Mouse (Mus musculus): ENCODE results near the gene Ncln.

DNA sequence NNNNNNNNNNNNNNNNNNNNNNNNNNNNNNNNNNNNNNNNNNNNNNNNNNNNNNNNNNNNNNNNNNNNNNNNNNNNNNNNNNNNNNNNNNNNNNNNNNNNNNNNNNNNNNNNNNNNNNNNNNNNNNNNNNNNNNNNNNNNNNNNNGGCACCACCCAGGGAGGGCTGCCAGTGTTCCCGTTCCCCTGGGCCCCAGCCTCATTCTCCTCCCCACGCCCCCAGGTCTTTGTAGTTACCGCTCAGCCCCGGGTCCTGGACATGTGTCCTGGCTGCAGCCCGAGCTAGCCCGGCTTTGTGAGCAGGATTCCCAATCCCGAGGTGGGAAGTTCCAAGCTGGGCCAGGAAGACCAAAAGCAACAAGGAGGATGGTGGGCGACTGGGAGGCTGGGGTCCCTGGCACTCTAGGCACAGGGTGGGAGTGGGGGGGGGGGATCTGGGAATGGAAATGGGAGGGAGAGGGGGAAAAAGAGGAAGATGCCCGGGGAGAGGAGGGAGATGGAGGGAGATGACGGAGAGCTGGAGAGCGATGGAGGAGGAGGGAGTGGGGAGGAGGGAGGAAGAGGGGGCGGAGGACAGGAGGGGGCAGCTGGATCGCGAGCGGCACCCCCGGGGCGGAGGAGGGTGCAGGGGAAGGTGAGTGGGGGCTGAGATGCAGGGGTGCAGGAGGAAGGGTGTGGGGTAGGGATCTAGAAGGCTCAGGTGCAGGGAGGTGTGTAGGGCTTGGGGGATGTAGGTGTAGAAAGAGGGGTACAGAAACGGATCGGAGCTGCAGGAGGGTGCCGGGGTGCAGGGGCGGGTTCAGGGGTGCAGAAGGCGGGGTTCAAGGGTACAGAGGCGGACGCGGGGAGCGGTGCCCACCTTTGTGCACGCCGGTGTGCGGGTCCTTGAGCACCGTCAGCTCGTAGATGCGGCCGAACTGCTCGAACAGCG is 14.3 kb downstream of the Ncln start:
- TF ChIP-seq POLR2A (IDR thresholded peaks at IDR 0.05; ENCODE audit: borderline replicate concordance, extremely low read depth, low read depth, low read length) (no peak), CTCF (IDR thresholded peaks at IDR 0.05; ENCODE audit: insufficient read depth, low read length) (no peak)

Data from lung, adult 2 months (tissue).